ENCODE assay signal across 9 mouse cellular contexts in genomic region chr3:96684822-96685156, GRCm38 (mm10). TPM values are rescaled to one million over a fixed set of nuclear protein-coding genes. Genes with fewer than 3 reads are reported as not detected.
DNase-seq lines count a peak whose midpoint lies in the region; ATAC-seq and TF ChIP-seq lines count a peak whose summit lies in the region.
"Had no signal": no experiment of that assay in that cellular context is flagged by ENCODE, and none has a peak within 500 bp of the region (broad histone marks: within the 10 kb centered on the region; RNA-seq: fewer than 3 reads in every experiment).

No protein-coding gene starts in this region.

- H3K4me1 ChIP-seq in E14TG2a.4 (replicated peaks; ENCODE audit: low read depth, low read length) = peaks cover 71% of the 10 kb centered on the region
- 0 out of 2 replicates have a peak, but pooled peaks cover 5% of the 10 kb centered on the region for H3K4me1 ChIP-seq in forebrain, embryonic 16.5 days (replicated peaks; ENCODE audit: control insufficient read depth, insufficient read depth, low read length)
- no peaks in the 10 kb centered on the region; a peak in 1 of 4 replicates for H3K4me1 ChIP-seq in liver, embryonic 14.5 days (replicated peaks; ENCODE audit: control insufficient read depth in 2 of 2, insufficient read depth in 2 of 2, low read length in 1 of 2)
- no peaks in the 10 kb centered on the region for H3K4me1 ChIP-seq in lung, adult 2 months (ENCODE audit: control insufficient read depth, insufficient read depth, low read length)

- peak overlapping the region; percentile 73 for H3K4me3 ChIP-seq in E14TG2a.4 (replicated peaks; ENCODE audit: low read length)
- H3K4me3 ChIP-seq in forebrain, embryonic 16.5 days (replicated peaks; ENCODE audit: low read length) = peak overlapping the region; percentile 28
- no peak overlapping the region for H3K4me3 ChIP-seq in liver, embryonic 14.5 days (ENCODE audit: insufficient read depth in 1 of 2, low read depth in 2 of 2, low read length in 2 of 2)
- H3K4me3 ChIP-seq in lung, adult 2 months (replicated peaks; ENCODE audit: extremely low read depth, low read depth, low read length) = no peak overlapping the region

- TF ChIP-seq POLR2A in lung, adult 2 months (IDR thresholded peaks at IDR 0.05; ENCODE audit: borderline replicate concordance, extremely low read depth, low read depth, low read length) = no peak

- no peak overlapping the region for H3K27ac ChIP-seq in forebrain, embryonic 16.5 days (ENCODE audit: low read length)
- H3K27ac ChIP-seq in liver, embryonic 14.5 days = no peak overlapping the region

- H3K9ac ChIP-seq in forebrain, embryonic 16.5 days (replicated peaks; ENCODE audit: low read depth, low read length) = peak overlapping the region; percentile 26
- H3K9ac ChIP-seq in liver, embryonic 14.5 days (replicated peaks) = no peak overlapping the region

- no peak for TF ChIP-seq CTCF in E14TG2a.4 (conservative IDR thresholded peaks at IDR 0.05; ENCODE audit: low read length)
- no peak for TF ChIP-seq CTCF in liver, embryonic 14.5 days (IDR thresholded peaks at IDR 0.05; ENCODE audit: low read depth)
- TF ChIP-seq CTCF in lung, adult 2 months (IDR thresholded peaks at IDR 0.05; ENCODE audit: insufficient read depth, low read length) = no peak

- H3K4me2 ChIP-seq in forebrain, embryonic 16.5 days (ENCODE audit: low read length) = peak overlapping the region; percentile 35
- peak overlapping the region; percentile 11; the same call in 1 of the 2 replicates for H3K4me2 ChIP-seq in liver, embryonic 14.5 days (ENCODE audit: low read depth)

- peak; percentile 9 for DNase-seq in embryo, embryonic 10 days (ENCODE audit: low spot score)
- DNase-seq in embryo, embryonic 10.5 days (ENCODE audit: low spot score) = no peak
- DNase-seq in liver, embryonic 14.5 days (ENCODE audit: low read depth in 3 of 3, low spot score in 3 of 3) = no peak
- no peak for DNase-seq in left cerebral cortex, postnatal 36 days (ENCODE audit: low spot score in 2 of 2)
- DNase-seq in lung, adult 2 months = no peak

- H3K27me3 ChIP-seq in E14TG2a.4 (ENCODE audit: insufficient read depth, low read length) = peaks cover 36% of the 10 kb centered on the region
- no peaks in the 10 kb centered on the region for H3K27me3 ChIP-seq in forebrain, embryonic 16.5 days (replicated peaks; ENCODE audit: control insufficient read depth, insufficient read depth, low read length)
- H3K27me3 ChIP-seq in liver, embryonic 14.5 days (ENCODE audit: control insufficient read depth, insufficient read depth, low read length) = peaks cover 23% of the 10 kb centered on the region

- H3K9me3 ChIP-seq in E14TG2a.4 (ENCODE audit: low read length) = no peaks in the 10 kb centered on the region
- H3K9me3 ChIP-seq in forebrain, embryonic 16.5 days (ENCODE audit: control insufficient read depth, low read length) = no peaks in the 10 kb centered on the region
- H3K9me3 ChIP-seq in liver, embryonic 14.5 days (ENCODE audit: control insufficient read depth, low read length) = no peaks in the 10 kb centered on the region

- no peak for ATAC-seq in forebrain, embryonic 16.5 days
- ATAC-seq in liver, embryonic 14.5 days (ENCODE audit: insufficient read depth) = no peak
- ATAC-seq in monocyte, adult 5-6 weeks (replicated peaks; ENCODE audit: insufficient number of reproducible peaks, low FRiP score, low TSS enrichment, poor library complexity, severe bottlenecking) = no peak
- ATAC-seq: CD4-positive, CD25-positive, alpha-beta regulatory T cell, adult 4 months had no signal

- WGBS in forebrain, embryonic 16.5 days = 45% methylated on average over 28 of the region's 28 CpGs
- 12% methylated on average over 28 of the region's 28 CpGs for WGBS in liver, embryonic 14.5 days (ENCODE audit: insufficient replicate concordance)
- 22% methylated on average over 28 of the region's 28 CpGs for WGBS in lung, adult 2 months

- H3K36me3 ChIP-seq in E14TG2a.4 (ENCODE audit: insufficient read depth, low read length) = 0 out of 2 replicates have a peak, but pooled peaks cover 4% of the 10 kb centered on the region
- H3K36me3 ChIP-seq in forebrain, embryonic 16.5 days (ENCODE audit: control insufficient read depth, insufficient read depth) = no peaks in the 10 kb centered on the region
- no peaks in the 10 kb centered on the region for H3K36me3 ChIP-seq in liver, embryonic 14.5 days (replicated peaks; ENCODE audit: control insufficient read depth, insufficient read depth, low read depth)

- intact Hi-C loops in left cerebral cortex, postnatal 36 days (cut with DNase I) = no loop called here

- no peak for TF ChIP-seq EP300 in liver, embryonic 14.5 days (IDR thresholded peaks at IDR 0.05; ENCODE audit: low read depth)

RNA-seq across cellular contexts. Expression of gene Pias3, which starts 11.4 kb away (rescaled TPM):
- polyA plus RNA-seq in forebrain, embryonic 16.5 days (2015; fragmentation: Nextera tagmentation; extraction: Ambion mirVana) = 24.3 and 32.6 TPM in 2 replicates
- 5.1 and 5.7 TPM in 2 replicates for polyA plus RNA-seq in liver, embryonic 14.5 days (2012; rRNA removed)
- 3.6 and 4.1 TPM in 2 replicates for polyA plus RNA-seq in liver, embryonic 14.5 days (2014; fragmentation: Nextera tagmentation; extraction: Ambion mirVana)
- total RNA-seq in monocyte, adult 5-6 weeks (2017) = 6.2 to 29.1 TPM (median 14.9 TPM) in 3 replicates
- total RNA-seq in left cerebral cortex, postnatal 36 days (2021) = 10 to 100 TPM; 23.9 to 24.3 TPM
- 39.3 and 44.1 TPM in 2 replicates for polyA plus RNA-seq in lung, adult 2 months (2012; rRNA removed)

RNA-seq across cellular contexts. Expression of gene Ankrd35, which starts 14.9 kb away (rescaled TPM):
- 1.2 and 3.5 TPM in 2 replicates for polyA plus RNA-seq in forebrain, embryonic 16.5 days (2015; fragmentation: Nextera tagmentation; extraction: Ambion mirVana)
- polyA plus RNA-seq in liver, embryonic 14.5 days (2012; rRNA removed) = 0.26 and 0.39 TPM in 2 replicates
- polyA plus RNA-seq in liver, embryonic 14.5 days (2014; fragmentation: Nextera tagmentation; extraction: Ambion mirVana) = 0.13 and 0.22 TPM in 2 replicates
- total RNA-seq in monocyte, adult 5-6 weeks (2017) = 0.21 to 0.68 TPM (median 0.38 TPM) in 3 replicates
- total RNA-seq in left cerebral cortex, postnatal 36 days (2021) = 1 to 10 TPM; 7.5 to 8.1 TPM
- 1.4 and 3.6 TPM in 2 replicates for polyA plus RNA-seq in lung, adult 2 months (2012; rRNA removed)
- polyA plus RNA-seq: CD4-positive, CD25-positive, alpha-beta regulatory T cell, adult 4 months had no signal

RNA-seq across cellular contexts. Expression of gene Nudt17, which starts 23.6 kb away (rescaled TPM):
- 4.8 and 6.2 TPM in 2 replicates for polyA plus RNA-seq in forebrain, embryonic 16.5 days (2015; fragmentation: Nextera tagmentation; extraction: Ambion mirVana)
- 0.62 and 0.65 TPM in 2 replicates for polyA plus RNA-seq in liver, embryonic 14.5 days (2012; rRNA removed)
- 1.4 and 1.5 TPM in 2 replicates for polyA plus RNA-seq in liver, embryonic 14.5 days (2014; fragmentation: Nextera tagmentation; extraction: Ambion mirVana)
- total RNA-seq in monocyte, adult 5-6 weeks (2017) = 0.57 to 2.7 TPM in 2 of 3 replicates, not detected in the other
- 1 to 10 TPM; 9.0 to 9.8 TPM for total RNA-seq in left cerebral cortex, postnatal 36 days (2021)
- 3.8 and 4.7 TPM in 2 replicates for polyA plus RNA-seq in lung, adult 2 months (2012; rRNA removed)

RNA-seq across cellular contexts. Expression of gene Itga10, which starts 39.4 kb away (rescaled TPM):
- polyA plus RNA-seq in forebrain, embryonic 16.5 days (2015; fragmentation: Nextera tagmentation; extraction: Ambion mirVana) = 0.75 and 1.3 TPM in 2 replicates
- 0.42 and 0.47 TPM in 2 replicates for polyA plus RNA-seq in liver, embryonic 14.5 days (2012; rRNA removed)
- polyA plus RNA-seq in liver, embryonic 14.5 days (2014; fragmentation: Nextera tagmentation; extraction: Ambion mirVana) = 0.05 TPM in 2 replicates
- total RNA-seq in monocyte, adult 5-6 weeks (2017) = 0.21 to 1.2 TPM (median 0.38 TPM) in 3 replicates
- 1 to 10 TPM; 1.2 to 3.2 TPM for total RNA-seq in left cerebral cortex, postnatal 36 days (2021)
- 1.7 and 2.3 TPM in 2 replicates for polyA plus RNA-seq in lung, adult 2 months (2012; rRNA removed)

RNA-seq across cellular contexts. Expression of gene Polr3c, which starts 42.6 kb away (rescaled TPM):
- polyA plus RNA-seq in forebrain, embryonic 16.5 days (2015; fragmentation: Nextera tagmentation; extraction: Ambion mirVana) = 32.2 and 33.9 TPM in 2 replicates
- 15.4 and 21.6 TPM in 2 replicates for polyA plus RNA-seq in liver, embryonic 14.5 days (2012; rRNA removed)
- polyA plus RNA-seq in liver, embryonic 14.5 days (2014; fragmentation: Nextera tagmentation; extraction: Ambion mirVana) = 14.5 and 14.6 TPM in 2 replicates
- 39.3 to 48.7 TPM (median 39.7 TPM) in 3 replicates for total RNA-seq in monocyte, adult 5-6 weeks (2017)
- total RNA-seq in left cerebral cortex, postnatal 36 days (2021) = 10 to 100 TPM; 24.1 to 28.0 TPM
- 16.7 and 29.8 TPM in 2 replicates for polyA plus RNA-seq in lung, adult 2 months (2012; rRNA removed)

Comparison
In these comparisons a context has a peak if more than half of its experiments do, and no peak if none do; other contexts are left out.
1. H3K4me3 ChIP-seq: peak in E14TG2a.4 (single experiment) and forebrain, embryonic 16.5 days (single experiment); none in liver, embryonic 14.5 days (0 of 2) and lung, adult 2 months (single experiment).